Mouse (Mus musculus) frontal cortex, postnatal 25 days (tissue): ENCODE results near the gene Mcrip1.

Experiments used
- DNase-seq, 2 experiments: peaks; one replicate each; pipeline ENCODE4 v3.0.0; 2022; ENCODE audit warnings: low spot score in 2 of 2

The Mcrip1 gene

GRCm38 (mm10) chr11:120512790-120513453, 36.6 kb downstream of the Mcrip1 start:
- DNase-seq: no peak

- no peak for DNase-seq
Measured at GRCm38 (mm10) chr11:120510375-120511030, 39.0 kb downstream of the Mcrip1 start.

- no peak for DNase-seq
Measured at GRCm38 (mm10) chr11:120509940-120510339, 39.6 kb downstream of the Mcrip1 start.

GRCm38 (mm10) chr11:120508290-120508870, 41.1 kb downstream of the Mcrip1 start:
- DNase-seq: no peak

- no peak for DNase-seq
Measured at GRCm38 (mm10) chr11:120507611-120508289, 41.8 kb downstream of the Mcrip1 start.

GRCm38 (mm10) chr11:120506899-120507298, 42.6 kb downstream of the Mcrip1 start:
- DNase-seq: no peak

- DNase-seq: no peak
Measured at GRCm38 (mm10) chr11:120505661-120506060, 43.9 kb downstream of the Mcrip1 start.

- no peak for DNase-seq
Measured at GRCm38 (mm10) chr11:120501701-120502100, 47.8 kb downstream of the Mcrip1 start.

- DNase-seq: no peak
Measured at GRCm38 (mm10) chr11:120501018-120501417, 48.5 kb downstream of the Mcrip1 start.

- no peak for DNase-seq
Measured at GRCm38 (mm10) chr11:120500357-120500756, 49.2 kb downstream of the Mcrip1 start.

- DNase-seq: no peak
Measured at GRCm38 (mm10) chr11:120499894-120500293, 49.6 kb downstream of the Mcrip1 start.

- no peak for DNase-seq
Measured at GRCm38 (mm10) chr11:120498891-120499290, 50.6 kb downstream of the Mcrip1 start.

GRCm38 (mm10) chr11:120498226-120498625, 51.3 kb downstream of the Mcrip1 start:
- DNase-seq: no peak

GRCm38 (mm10) chr11:120497436-120497835, 52.1 kb downstream of the Mcrip1 start:
- no peak for DNase-seq

- no peak for DNase-seq
Measured at GRCm38 (mm10) chr11:120493911-120494310, 55.6 kb downstream of the Mcrip1 start.

GRCm38 (mm10) chr11:120493351-120493750, 56.2 kb downstream of the Mcrip1 start:
- no peak for DNase-seq
